Mouse (Mus musculus) C2C12 (cell line): ENCODE measurements around the gene Nbdy.

Experiments used
- CEBPB ChIP-seq: IDR thresholded peaks from one replicate; pipeline ENCODE4 v1.6.1; 2011; ENCODE audit warnings: low read depth, mild to moderate bottlenecking, control low read depth, moderate library complexity
- CTCF ChIP-seq: IDR thresholded peaks from one replicate; pipeline ENCODE4 v1.5.1; 2011; ENCODE audit not compliant: control insufficient read depth, insufficient read depth, insufficient read length
- FOSL1 ChIP-seq: IDR thresholded peaks from one replicate; pipeline ENCODE4 v1.8.0; 2011; ENCODE audit warnings: mild to moderate bottlenecking, low read length; ENCODE audit not compliant: poor library complexity, insufficient read depth, severe bottlenecking
- MAX ChIP-seq: IDR thresholded peaks from one replicate; pipeline ENCODE4 v1.6.1; 2011; ENCODE audit warnings: mild to moderate bottlenecking, control low read depth
- MYOD1 ChIP-seq: IDR thresholded peaks from one replicate; pipeline ENCODE4 v1.6.1; 2011; ENCODE audit warnings: low read depth; ENCODE audit not compliant: control insufficient read depth, insufficient read length
- MYOG ChIP-seq: IDR thresholded peaks from one replicate; pipeline ENCODE4 v1.6.1; 2011; ENCODE audit not compliant: control insufficient read depth, insufficient read length; ENCODE audit errors: extremely low read depth
- USF1 ChIP-seq: IDR thresholded peaks from one replicate; pipeline ENCODE4 v1.6.1; 2011; ENCODE audit warnings: low read depth, mild to moderate bottlenecking, control low read depth, moderate library complexity

DNA sequence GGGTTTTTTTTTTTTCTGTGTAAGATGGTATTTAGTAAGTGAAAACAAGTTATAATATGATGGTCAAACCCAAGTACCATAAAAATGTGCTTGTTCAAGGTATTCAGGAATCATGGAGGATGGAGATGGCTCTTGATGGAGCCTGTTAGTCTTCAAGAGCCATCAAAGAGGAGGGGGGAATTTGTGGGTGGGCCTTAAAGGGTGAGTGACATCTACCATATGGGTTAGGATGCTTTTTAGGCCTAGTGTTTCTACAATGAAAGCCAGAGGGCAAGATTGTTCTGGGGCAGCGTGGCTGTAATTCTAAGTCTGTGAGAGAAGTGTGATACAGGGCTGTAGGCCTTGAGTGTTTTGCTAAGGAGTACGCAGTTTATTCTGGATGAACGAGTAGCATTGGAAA lies 1.0 kb downstream of the Nbdy start:
- TF ChIP-seq MYOD1 (no peak), CTCF (no peak), MAX (no peak), USF1 (no peak), MYOG (no peak), FOSL1 (no peak), CEBPB (no peak)
